Mouse (Mus musculus) testis, adult 2 months (tissue): Measurements from ENCODE around the gene Klf2. TPM values are rescaled to one million over a fixed set of nuclear protein-coding genes. Genes with fewer than 3 reads are reported as not detected.

Experiments used
- H3K27ac ChIP-seq: fragments of 200-500 bp; 2 replicates; pipeline ENCODE4 v1.5.1; 2012; ENCODE audit warnings: low read depth, low read length; ENCODE audit not compliant: control insufficient read depth, insufficient read depth
- H3K27me3 ChIP-seq: fragments of 200-500 bp; 2 replicates; pipeline ENCODE4 v1.6.1; 2012; ENCODE audit warnings: mild to moderate bottlenecking, low read length, moderate library complexity; ENCODE audit not compliant: control insufficient read depth, insufficient read depth
- H3K36me3 ChIP-seq: fragments of 200-500 bp; 2 replicates; pipeline ENCODE4 v1.6.1; 2012; ENCODE audit warnings: mild to moderate bottlenecking, low read length; ENCODE audit not compliant: control insufficient read depth, insufficient read depth
- H3K4me1 ChIP-seq: fragments of 200-500 bp; 2 replicates; pipeline ENCODE4 v1.6.1; 2012; ENCODE audit warnings: low read length; ENCODE audit not compliant: control insufficient read depth, insufficient read depth
- H3K4me3 ChIP-seq: fragments of 200-500 bp; 2 replicates; pipeline ENCODE4 v1.5.1; 2012; ENCODE audit warnings: low read depth, mild to moderate bottlenecking, low read length, moderate library complexity, mixed read lengths; ENCODE audit not compliant: control insufficient read depth
- CTCF ChIP-seq: fragments of 200-500 bp; IDR thresholded peaks from 2 replicates; pipeline ENCODE4 v1.5.1; 2012; ENCODE audit warnings: low read depth, mild to moderate bottlenecking, inconsistent platforms, low read length, moderate library complexity; ENCODE audit not compliant: control insufficient read depth, insufficient read depth, insufficient replicate concordance
- POLR2A ChIP-seq: fragments of 200-500 bp; IDR thresholded peaks from 2 replicates; pipeline ENCODE4 v1.6.1; 2012; ENCODE audit warnings: low read depth, mild to moderate bottlenecking, inconsistent platforms, low read length, moderate library complexity; ENCODE audit not compliant: control insufficient read depth
- polyA plus RNA-seq: library from polyadenylated mRNA; depleted of rRNA; stranded (reverse); fragments of >200 nt; gene quantifications from 2 replicates; pipeline ENCODE4 v1.2.3, GENCODE M21; 2012; rRNA removed

Gene Klf2
- polyA plus RNA-seq = 10.6 and 13.5 TPM in 2 replicates

- no peaks in the 10 kb centered on the region for H3K27me3 ChIP-seq
- TF ChIP-seq POLR2A = peak; percentile 92
- TF ChIP-seq CTCF = no peak
Measured at GRCm38 (mm10) chr8:72318801-72319322, at the start of gene Klf2. Gene Klf2 (plus strand): TSS chr8:72319033.

GRCm38 (mm10) chr8:72270606-72271005, 48.2 kb upstream of the Klf2 start:
- no peaks in the 10 kb centered on the region for H3K27me3 ChIP-seq
- H3K27ac ChIP-seq = no peak overlapping the region
- H3K36me3 ChIP-seq = no peaks in the 10 kb centered on the region
- H3K4me3 ChIP-seq = no peak overlapping the region
- H3K4me1 ChIP-seq = peaks cover 3% of the 10 kb centered on the region; the same call in 1 of the 2 replicates
- no peak for TF ChIP-seq CTCF
- no peak for TF ChIP-seq POLR2A

More at GRCm38 (mm10) chr8:72318801-72319322, at the start of gene Klf2:
- Histone ChIP-seq H3K27ac (peak within 1 kb of the TSS; percentile 65), H3K4me3 (peak within 1 kb of the TSS; percentile 96), H3K4me1 (peaks cover 18% of the 10 kb centered on the region), H3K36me3 (no peaks in the 10 kb centered on the region)

- no peak overlapping the region for H3K27ac ChIP-seq
- H3K27me3 ChIP-seq = no peaks in the 10 kb centered on the region
- H3K36me3 ChIP-seq = no peaks in the 10 kb centered on the region
- no peak overlapping the region for H3K4me3 ChIP-seq
- H3K4me1 ChIP-seq = peaks cover 6% of the 10 kb centered on the region
- TF ChIP-seq POLR2A (no peak), CTCF (no peak)
Measured at GRCm38 (mm10) chr8:72271051-72271660, 47.7 kb upstream of the Klf2 start.

GRCm38 (mm10) chr8:72271691-72272090, 47.1 kb upstream of the Klf2 start:
- no peak for TF ChIP-seq CTCF
- no peak for TF ChIP-seq POLR2A
- Histone ChIP-seq H3K4me3 (no peak overlapping the region), H3K4me1 (peaks cover 6% of the 10 kb centered on the region), H3K27me3 (no peaks in the 10 kb centered on the region), H3K27ac (no peak overlapping the region), H3K36me3 (no peaks in the 10 kb centered on the region)

GRCm38 (mm10) chr8:72272361-72272760, 46.5 kb upstream of the Klf2 start:
- Histone ChIP-seq H3K27ac (no peak overlapping the region), H3K4me1 (peaks cover 6% of the 10 kb centered on the region), H3K4me3 (no peak overlapping the region), H3K27me3 (no peaks in the 10 kb centered on the region), H3K36me3 (no peaks in the 10 kb centered on the region)
- TF ChIP-seq CTCF (peak; percentile 41; the same call in 1 of the 2 replicates), POLR2A (no peak)

GRCm38 (mm10) chr8:72273111-72273770, 45.6 kb upstream of the Klf2 start:
- Histone ChIP-seq H3K4me1 (peaks cover 4% of the 10 kb centered on the region), H3K27me3 (no peaks in the 10 kb centered on the region), H3K4me3 (no peak overlapping the region), H3K36me3 (no peaks in the 10 kb centered on the region), H3K27ac (no peak overlapping the region)
- TF ChIP-seq CTCF = no peak
- TF ChIP-seq POLR2A = no peak

- H3K4me3 ChIP-seq = no peak overlapping the region
- H3K4me1 ChIP-seq = peaks cover 3% of the 10 kb centered on the region
- no peaks in the 10 kb centered on the region for H3K27me3 ChIP-seq
- H3K27ac ChIP-seq = no peak overlapping the region
- TF ChIP-seq POLR2A (no peak), CTCF (no peak)
- H3K36me3 ChIP-seq = no peaks in the 10 kb centered on the region
Measured at GRCm38 (mm10) chr8:72273807-72274206, 45.0 kb upstream of the Klf2 start.

- no peak for TF ChIP-seq CTCF
- TF ChIP-seq POLR2A = no peak
- peaks cover 3% of the 10 kb centered on the region; the same call in 1 of the 2 replicates for H3K4me1 ChIP-seq
- H3K27me3 ChIP-seq = no peaks in the 10 kb centered on the region
- H3K27ac ChIP-seq = no peak overlapping the region
- H3K36me3 ChIP-seq = no peaks in the 10 kb centered on the region
- H3K4me3 ChIP-seq = no peak overlapping the region
Measured at GRCm38 (mm10) chr8:72277244-72277643, 41.6 kb upstream of the Klf2 start.
